Mouse (Mus musculus): ENCODE measurements around the gene Chchd6. TPM values are rescaled to one million over a fixed set of nuclear protein-coding genes. Genes with fewer than 3 reads are reported as not detected.

Chchd6 gene
- total RNA-seq, 4 experiments from 2014 or later: 68.3 to 73.7 (median 71.1) TPM

- no peak for DNase-seq (ENCODE audit: low spot score in 2 of 2)
Measured at GRCm38 (mm10) chr6:89524766-89525165, 70.7 kb downstream of the Chchd6 start.

GRCm38 (mm10) chr6:89510154-89510553, 85.3 kb downstream of the Chchd6 start:
- no peak for DNase-seq (ENCODE audit: low spot score in 2 of 2)

- no peak for DNase-seq (ENCODE audit: low spot score in 2 of 2)
Measured at GRCm38 (mm10) chr6:89508725-89509124, 86.7 kb downstream of the Chchd6 start.

- DNase-seq (ENCODE audit: low spot score in 2 of 2): no peak
Measured at GRCm38 (mm10) chr6:89508263-89508662, 87.2 kb downstream of the Chchd6 start.

GRCm38 (mm10) chr6:89499961-89500360, 95.5 kb downstream of the Chchd6 start:
- DNase-seq (ENCODE audit: low spot score in 2 of 2): no peak

- peak; percentile 53 to 66 for DNase-seq (ENCODE audit: low spot score in 2 of 2)
Measured at GRCm38 (mm10) chr6:89498764-89499516, 96.5 kb downstream of the Chchd6 start.

- no peak for DNase-seq (ENCODE audit: low spot score in 2 of 2)
Measured at GRCm38 (mm10) chr6:89496916-89497315, 98.5 kb downstream of the Chchd6 start.

- no peak for DNase-seq (ENCODE audit: low spot score in 2 of 2)
Measured at GRCm38 (mm10) chr6:89492368-89492767, 103.1 kb downstream of the Chchd6 start.

- no peak for DNase-seq (ENCODE audit: low spot score in 2 of 2)
Measured at GRCm38 (mm10) chr6:89490369-89490768, 105.1 kb downstream of the Chchd6 start.

- no peak for DNase-seq (ENCODE audit: low spot score in 2 of 2)
Measured at GRCm38 (mm10) chr6:89489533-89489932, 105.9 kb downstream of the Chchd6 start.

GRCm38 (mm10) chr6:89486055-89486454, 109.4 kb downstream of the Chchd6 start:
- no peak for DNase-seq (ENCODE audit: low spot score in 2 of 2)

GRCm38 (mm10) chr6:89481192-89481591, 114.3 kb downstream of the Chchd6 start:
- DNase-seq (ENCODE audit: low spot score in 2 of 2): no peak

GRCm38 (mm10) chr6:89467908-89468307, 127.5 kb downstream of the Chchd6 start:
- DNase-seq (ENCODE audit: low spot score in 2 of 2): no peak

GRCm38 (mm10) chr6:89467290-89467689, 128.2 kb downstream of the Chchd6 start:
- no peak for DNase-seq (ENCODE audit: low spot score in 2 of 2)

- DNase-seq (ENCODE audit: low spot score in 2 of 2): no peak
Measured at GRCm38 (mm10) chr6:89466875-89467274, 128.6 kb downstream of the Chchd6 start.

- peak in 1 of 2 experiments; percentile 25 for DNase-seq (ENCODE audit: low spot score in 2 of 2)
Measured at GRCm38 (mm10) chr6:89466053-89466708, 129.3 kb downstream of the Chchd6 start.

GRCm38 (mm10) chr6:89462223-89462760, 133.2 kb downstream of the Chchd6 start:
- DNase-seq (ENCODE audit: low spot score in 2 of 2): no peak

- DNase-seq (ENCODE audit: low spot score in 2 of 2): no peak
Measured at GRCm38 (mm10) chr6:89461250-89462222, 133.9 kb downstream of the Chchd6 start.

- no peak for DNase-seq (ENCODE audit: low spot score in 2 of 2)
Measured at GRCm38 (mm10) chr6:89459634-89460033, 135.8 kb downstream of the Chchd6 start.

GRCm38 (mm10) chr6:89457601-89458000, 137.9 kb downstream of the Chchd6 start:
- DNase-seq (ENCODE audit: low spot score in 2 of 2): no peak

- DNase-seq (ENCODE audit: low spot score in 2 of 2): no peak
Measured at GRCm38 (mm10) chr6:89456409-89456961, 139.0 kb downstream of the Chchd6 start.
